Mouse (Mus musculus): ENCODE data around the gene Iqschfp. TPM values are rescaled to one million over a fixed set of nuclear protein-coding genes. Genes with fewer than 3 reads are reported as not detected.
"Not testable (repeated sequence)": the region's sequence is repeated elsewhere in the genome, so short reads cannot be mapped to it uniquely, and the experiment has no call there.

Gene Iqschfp
- total and polyA plus RNA-seq, 2 experiments, result not detected

- Histone ChIP-seq H3K79me2 (ENCODE audit: control insufficient read depth, insufficient read depth, low read length) (no peaks in the 10 kb centered on the region), H3K36me3 (ENCODE audit: control insufficient read depth, insufficient read depth, low read length) (no peaks in the 10 kb centered on the region), H3K4me1 (ENCODE audit: control insufficient read depth, insufficient read depth, low read length) (no peaks in the 10 kb centered on the region), H3K27me3 (ENCODE audit: control insufficient read depth, insufficient read depth, low read length) (0 out of 2 replicates have a peak, but pooled peaks cover 2% of the 10 kb centered on the region), H3K27ac (replicated peaks; ENCODE audit: insufficient read depth, low read depth, low read length) (no peak overlapping the region), H3K9ac (ENCODE audit: low read depth, low read length) (no peak overlapping the region), H3K4me3 (ENCODE audit: insufficient read depth, low read depth, low read length) (no peak overlapping the region)
- no peak for DNase-seq (ENCODE audit: extremely low read depth, low read depth, low spot score)
- TF ChIP-seq CTCF (IDR thresholded peaks at IDR 0.05; ENCODE audit: low read depth, low read length) (no peak), POLR2A (IDR thresholded peaks at IDR 0.05; ENCODE audit: extremely low read depth, insufficient read depth, low read length) (no peak)
- WGBS, result 77% methylated on average over 4 of the region's 4 CpGs
Measured at GRCm38 (mm10) chr3:68096724-68097431, 204.8 kb downstream of the Iqschfp start.

- not testable (repeated sequence) for DNase-seq (ENCODE audit: extremely low read depth, low read depth, low spot score); H3K4me3 ChIP-seq (ENCODE audit: insufficient read depth, low read depth, low read length); H3K27me3 ChIP-seq (ENCODE audit: control insufficient read depth, insufficient read depth, low read length); H3K9ac ChIP-seq (ENCODE audit: low read depth, low read length); H3K27ac ChIP-seq (replicated peaks; ENCODE audit: insufficient read depth, low read depth, low read length); H3K4me1 ChIP-seq (ENCODE audit: control insufficient read depth, insufficient read depth, low read length); H3K36me3 ChIP-seq (ENCODE audit: control insufficient read depth, insufficient read depth, low read length); H3K79me2 ChIP-seq (ENCODE audit: control insufficient read depth, insufficient read depth, low read length)
- 79% methylated on average over 6 of the region's 6 CpGs for WGBS
Measured at GRCm38 (mm10) chr3:68099561-68099960, 207.5 kb downstream of the Iqschfp start.

GRCm38 (mm10) chr3:68101343-68101742 is 209.3 kb downstream of the Iqschfp start:
- 49% methylated on average over 4 of the region's 4 CpGs for WGBS
- DNase-seq (ENCODE audit: extremely low read depth, low read depth, low spot score), result no peak
- H3K79me2 ChIP-seq (ENCODE audit: control insufficient read depth, insufficient read depth, low read length), result no peaks in the 10 kb centered on the region
- no peak overlapping the region for H3K4me3 ChIP-seq (ENCODE audit: insufficient read depth, low read depth, low read length)
- H3K27me3 ChIP-seq (ENCODE audit: control insufficient read depth, insufficient read depth, low read length), result 0 out of 2 replicates have a peak, but pooled peaks cover 2% of the 10 kb centered on the region
- no peak overlapping the region for H3K27ac ChIP-seq (replicated peaks; ENCODE audit: insufficient read depth, low read depth, low read length)
- H3K4me1 ChIP-seq (ENCODE audit: control insufficient read depth, insufficient read depth, low read length), result no peaks in the 10 kb centered on the region
- TF ChIP-seq POLR2A (IDR thresholded peaks at IDR 0.05; ENCODE audit: extremely low read depth, insufficient read depth, low read length) (no peak), CTCF (IDR thresholded peaks at IDR 0.05; ENCODE audit: low read depth, low read length) (no peak)
- no peak overlapping the region for H3K9ac ChIP-seq (ENCODE audit: low read depth, low read length)
- no peaks in the 10 kb centered on the region for H3K36me3 ChIP-seq (ENCODE audit: control insufficient read depth, insufficient read depth, low read length)

- 72% methylated on average over 2 of the region's 2 CpGs for WGBS
- H3K36me3 ChIP-seq (ENCODE audit: control insufficient read depth, insufficient read depth, low read length), result no peaks in the 10 kb centered on the region
- H3K4me1 ChIP-seq (ENCODE audit: control insufficient read depth, insufficient read depth, low read length), result no peaks in the 10 kb centered on the region
- no peak for DNase-seq (ENCODE audit: extremely low read depth, low read depth, low spot score)
- H3K4me3 ChIP-seq (ENCODE audit: insufficient read depth, low read depth, low read length), result no peak overlapping the region
- no peak for TF ChIP-seq POLR2A (IDR thresholded peaks at IDR 0.05; ENCODE audit: extremely low read depth, insufficient read depth, low read length)
- TF ChIP-seq CTCF (IDR thresholded peaks at IDR 0.05; ENCODE audit: low read depth, low read length), result no peak
- H3K27ac ChIP-seq (replicated peaks; ENCODE audit: insufficient read depth, low read depth, low read length), result no peak overlapping the region
- H3K9ac ChIP-seq (ENCODE audit: low read depth, low read length), result no peak overlapping the region
- no peaks in the 10 kb centered on the region for H3K79me2 ChIP-seq (ENCODE audit: control insufficient read depth, insufficient read depth, low read length)
- no peaks in the 10 kb centered on the region for H3K27me3 ChIP-seq (ENCODE audit: control insufficient read depth, insufficient read depth, low read length)
Measured at GRCm38 (mm10) chr3:68105081-68105685, 213.2 kb downstream of the Iqschfp start.

- Histone ChIP-seq H3K27me3 (ENCODE audit: control insufficient read depth, insufficient read depth, low read length) (no peaks in the 10 kb centered on the region), H3K79me2 (ENCODE audit: control insufficient read depth, insufficient read depth, low read length) (no peaks in the 10 kb centered on the region), H3K4me1 (ENCODE audit: control insufficient read depth, insufficient read depth, low read length) (no peaks in the 10 kb centered on the region), H3K27ac (replicated peaks; ENCODE audit: insufficient read depth, low read depth, low read length) (no peak overlapping the region), H3K4me3 (ENCODE audit: insufficient read depth, low read depth, low read length) (no peak overlapping the region), H3K9ac (ENCODE audit: low read depth, low read length) (no peak overlapping the region), H3K36me3 (ENCODE audit: control insufficient read depth, insufficient read depth, low read length) (no peaks in the 10 kb centered on the region)
- DNase-seq (ENCODE audit: extremely low read depth, low read depth, low spot score), result no peak
- TF ChIP-seq CTCF (IDR thresholded peaks at IDR 0.05; ENCODE audit: low read depth, low read length) (no peak), POLR2A (IDR thresholded peaks at IDR 0.05; ENCODE audit: extremely low read depth, insufficient read depth, low read length) (no peak)
- WGBS, result 50% methylated on average over 5 of the region's 5 CpGs
Measured at GRCm38 (mm10) chr3:68121338-68121737, 229.3 kb downstream of the Iqschfp start.

GRCm38 (mm10) chr3:68126284-68126856 is 234.3 kb downstream of the Iqschfp start:
- DNase-seq (ENCODE audit: extremely low read depth, low read depth, low spot score), result no peak
- TF ChIP-seq CTCF (IDR thresholded peaks at IDR 0.05; ENCODE audit: low read depth, low read length), result no peak
- no peak for TF ChIP-seq POLR2A (IDR thresholded peaks at IDR 0.05; ENCODE audit: extremely low read depth, insufficient read depth, low read length)
- Histone ChIP-seq H3K9ac (ENCODE audit: low read depth, low read length) (no peak overlapping the region), H3K79me2 (ENCODE audit: control insufficient read depth, insufficient read depth, low read length) (no peaks in the 10 kb centered on the region), H3K27ac (replicated peaks; ENCODE audit: insufficient read depth, low read depth, low read length) (no peak overlapping the region), H3K4me1 (ENCODE audit: control insufficient read depth, insufficient read depth, low read length) (no peaks in the 10 kb centered on the region), H3K4me3 (ENCODE audit: insufficient read depth, low read depth, low read length) (no peak overlapping the region), H3K27me3 (ENCODE audit: control insufficient read depth, insufficient read depth, low read length) (no peaks in the 10 kb centered on the region), H3K36me3 (ENCODE audit: control insufficient read depth, insufficient read depth, low read length) (no peaks in the 10 kb centered on the region)
- WGBS, result 77% methylated on average over 6 of the region's 6 CpGs
